Mouse (Mus musculus) R1 (cell line): Measurements from ENCODE around the gene Eif1.
"Not testable (repeated sequence)": the region's sequence is repeated elsewhere in the genome, so short reads cannot be mapped to it uniquely, and the experiment has no call there.

Source experiments
- DNase-seq: peaks from one replicate; pipeline ENCODE4 v3.0.0-alpha.2; 2018; ENCODE audit warnings: low read depth, low spot score

The Eif1 gene

GRCm38 (mm10) chr11:100352076-100352857 is 32.6 kb downstream of the Eif1 start:
- peak; percentile 55 for DNase-seq

- peak; percentile 85 for DNase-seq
These were observed 35.7 kb downstream of the Eif1 start for GRCm38 (mm10) chr11:100355151-100355951.

- peak; percentile 92 for DNase-seq
These were observed 36.5 kb downstream of the Eif1 start, which contains the start of gene Hap1 for GRCm38 (mm10) chr11:100355972-100356818. Gene Hap1 (minus strand): TSS chr11:100356128.

- peak; percentile 72 for DNase-seq
These were observed 37.1 kb downstream of the Eif1 start for GRCm38 (mm10) chr11:100356819-100357211.

- DNase-seq: peak; percentile 39
These were observed 37.7 kb downstream of the Eif1 start for GRCm38 (mm10) chr11:100357408-100357807.

- DNase-seq: no peak
These were observed 40.5 kb downstream of the Eif1 start for GRCm38 (mm10) chr11:100360175-100360574.

GRCm38 (mm10) chr11:100361059-100361458 is 41.4 kb downstream of the Eif1 start:
- not testable (repeated sequence) for DNase-seq

GRCm38 (mm10) chr11:100362209-100362978 is 42.7 kb downstream of the Eif1 start:
- DNase-seq: peak; percentile 69

- peak; percentile 92 for DNase-seq
These were observed 43.4 kb downstream of the Eif1 start for GRCm38 (mm10) chr11:100362979-100363562.

- no peak for DNase-seq
These were observed 49.5 kb downstream of the Eif1 start for GRCm38 (mm10) chr11:100369145-100369544.

- no peak for DNase-seq
These were observed 50.1 kb downstream of the Eif1 start for GRCm38 (mm10) chr11:100369822-100370221.
